Mouse (Mus musculus): Measurements from ENCODE around the gene Sspo. TPM values are rescaled to one million over a fixed set of nuclear protein-coding genes. Genes with fewer than 3 reads are reported as not detected.

Sspo gene
- polyA plus RNA-seq (2012), result not detected in 2 replicates

GRCm38 (mm10) chr6:48447929-48448328 is at the start of gene Sspo:
Gene Sspo, plus strand, starts transcription at chr6:48448229.
- H3K4me1 ChIP-seq (ENCODE audit: control insufficient read depth), result peaks cover 10% of the 10 kb centered on the region
- H3K9me3 ChIP-seq (ENCODE audit: control insufficient read depth, low read length), result no peaks in the 10 kb centered on the region
- TF ChIP-seq TAL1 (IDR thresholded peaks at IDR 0.05; ENCODE audit: low read length) (no peak), GATA1 (IDR thresholded peaks at IDR 0.05; ENCODE audit: low read length) (no peak)
- peaks cover 37% of the 10 kb centered on the region for H3K27me3 ChIP-seq (ENCODE audit: control insufficient read depth)
- no peak within 1 kb of the TSS for H3K4me3 ChIP-seq (replicated peaks)
- no peaks in the 10 kb centered on the region for H3K36me3 ChIP-seq (ENCODE audit: control insufficient read depth)

DNA sequence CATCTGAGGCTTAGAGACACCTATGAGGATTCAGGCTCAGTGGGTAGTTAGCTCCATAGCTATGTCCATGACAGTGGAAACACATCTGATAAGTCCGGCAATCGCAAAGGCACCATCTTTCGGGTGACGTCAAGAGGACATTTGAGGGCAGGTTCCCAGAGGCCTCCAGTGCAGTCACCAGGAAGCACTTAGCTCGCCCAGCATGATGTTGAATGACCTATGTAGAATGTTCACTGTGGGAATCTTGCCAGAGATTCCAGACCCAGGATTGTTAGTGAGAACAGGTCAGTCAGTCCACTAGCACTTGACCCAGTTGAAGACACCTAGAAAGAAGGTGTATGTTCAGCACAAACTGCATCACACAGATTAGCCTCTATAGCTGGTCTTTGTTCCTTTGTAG is 48.1 kb upstream of the Sspo start:
- TF ChIP-seq GATA1 (IDR thresholded peaks at IDR 0.05; ENCODE audit: low read length) (no peak), TAL1 (IDR thresholded peaks at IDR 0.05; ENCODE audit: low read length) (no peak)
- Histone ChIP-seq H3K4me1 (ENCODE audit: control insufficient read depth) (peaks cover 10% of the 10 kb centered on the region), H3K4me3 (replicated peaks) (no peak overlapping the region), H3K36me3 (ENCODE audit: control insufficient read depth) (no peaks in the 10 kb centered on the region; the same call in 1 of the 2 replicates), H3K27me3 (ENCODE audit: control insufficient read depth) (no peaks in the 10 kb centered on the region), H3K9me3 (ENCODE audit: control insufficient read depth, low read length) (no peaks in the 10 kb centered on the region)

- TF ChIP-seq GATA1 (IDR thresholded peaks at IDR 0.05; ENCODE audit: low read length), result no peak
- no peak for TF ChIP-seq TAL1 (IDR thresholded peaks at IDR 0.05; ENCODE audit: low read length)
- H3K27me3 ChIP-seq (ENCODE audit: control insufficient read depth), result no peaks in the 10 kb centered on the region
- no peaks in the 10 kb centered on the region for H3K9me3 ChIP-seq (ENCODE audit: control insufficient read depth, low read length)
- H3K4me1 ChIP-seq (ENCODE audit: control insufficient read depth), result no peaks in the 10 kb centered on the region
- no peak overlapping the region for H3K4me3 ChIP-seq (replicated peaks)
- no peaks in the 10 kb centered on the region; the same call in 1 of the 2 replicates for H3K36me3 ChIP-seq (ENCODE audit: control insufficient read depth)
These were observed 44.0 kb upstream of the Sspo start for GRCm38 (mm10) chr6:48404071-48404470.

DNA sequence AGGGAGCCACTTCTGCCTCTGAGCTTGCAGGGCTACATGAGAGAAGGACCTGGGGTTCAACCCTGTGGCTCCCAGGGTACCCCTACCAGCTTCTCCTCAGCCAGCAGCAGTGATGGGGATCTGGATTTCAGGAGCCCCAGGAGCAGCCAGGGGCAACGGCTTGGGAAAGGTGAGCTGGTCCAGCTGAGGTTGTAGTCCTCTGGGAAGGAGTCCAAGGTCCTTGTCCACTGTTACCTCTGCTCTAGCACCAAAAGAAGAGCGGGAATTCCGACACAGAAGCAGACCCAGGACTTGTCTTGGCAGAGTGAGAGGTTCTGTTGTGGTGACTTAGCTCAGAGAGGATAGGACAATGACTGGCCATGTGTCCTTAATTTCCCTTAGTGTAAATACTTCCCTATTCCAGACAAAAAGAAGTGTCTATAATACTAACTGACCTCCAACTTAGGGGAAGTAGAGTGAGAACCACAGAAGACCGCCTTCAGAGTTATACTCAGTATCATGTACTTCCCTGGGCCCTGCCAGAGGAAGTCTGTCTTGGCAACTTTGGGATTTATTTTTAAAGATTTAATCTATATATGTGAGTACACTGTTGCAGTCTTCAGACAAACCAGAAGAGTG is 38.2 kb upstream of the Sspo start:
- Histone ChIP-seq H3K4me1 (ENCODE audit: control insufficient read depth) (no peaks in the 10 kb centered on the region), H3K27me3 (ENCODE audit: control insufficient read depth) (no peaks in the 10 kb centered on the region), H3K4me3 (replicated peaks) (no peak overlapping the region), H3K9me3 (ENCODE audit: control insufficient read depth, low read length) (no peaks in the 10 kb centered on the region), H3K36me3 (ENCODE audit: control insufficient read depth) (peaks cover 11% of the 10 kb centered on the region; the same call in 1 of the 2 replicates)
- TF ChIP-seq GATA1 (IDR thresholded peaks at IDR 0.05; ENCODE audit: low read length), result no peak
- TF ChIP-seq TAL1 (IDR thresholded peaks at IDR 0.05; ENCODE audit: low read length), result no peak

DNA sequence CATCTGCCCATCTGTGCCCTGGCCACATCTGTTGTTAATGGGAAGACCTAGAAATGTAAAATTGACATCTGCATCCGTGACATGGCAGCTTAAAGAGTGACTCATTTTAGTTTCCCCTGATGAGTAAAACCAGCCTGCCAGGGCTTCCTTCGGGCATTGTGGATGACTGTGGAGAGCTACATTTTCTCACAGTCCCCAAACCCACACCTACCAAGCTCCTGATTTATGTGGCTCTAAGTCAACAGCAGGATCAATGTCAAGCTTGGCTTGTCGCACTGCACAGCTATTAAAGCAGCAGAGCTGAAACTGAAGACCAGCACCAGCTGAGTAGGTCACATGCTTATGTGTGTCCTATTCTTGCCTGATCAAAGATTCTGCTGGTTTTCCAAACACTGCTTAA is 37.5 kb upstream of the Sspo start:
- H3K36me3 ChIP-seq (ENCODE audit: control insufficient read depth), result peaks cover 13% of the 10 kb centered on the region; the same call in 1 of the 2 replicates
- no peaks in the 10 kb centered on the region for H3K4me1 ChIP-seq (ENCODE audit: control insufficient read depth)
- H3K4me3 ChIP-seq (replicated peaks), result no peak overlapping the region
- H3K9me3 ChIP-seq (ENCODE audit: control insufficient read depth, low read length), result no peaks in the 10 kb centered on the region
- TF ChIP-seq TAL1 (IDR thresholded peaks at IDR 0.05; ENCODE audit: low read length) (no peak), GATA1 (IDR thresholded peaks at IDR 0.05; ENCODE audit: low read length) (no peak)
- H3K27me3 ChIP-seq (ENCODE audit: control insufficient read depth), result no peaks in the 10 kb centered on the region

- Histone ChIP-seq H3K4me1 (ENCODE audit: control insufficient read depth) (no peaks in the 10 kb centered on the region), H3K27me3 (ENCODE audit: control insufficient read depth) (no peaks in the 10 kb centered on the region), H3K4me3 (replicated peaks) (no peak overlapping the region), H3K9me3 (ENCODE audit: control insufficient read depth, low read length) (no peaks in the 10 kb centered on the region), H3K36me3 (ENCODE audit: control insufficient read depth) (peaks cover 17% of the 10 kb centered on the region)
- TF ChIP-seq GATA1 (IDR thresholded peaks at IDR 0.05; ENCODE audit: low read length), result no peak
- TF ChIP-seq TAL1 (IDR thresholded peaks at IDR 0.05; ENCODE audit: low read length), result no peak
These were observed 36.6 kb upstream of the Sspo start for GRCm38 (mm10) chr6:48411193-48412092.

DNA sequence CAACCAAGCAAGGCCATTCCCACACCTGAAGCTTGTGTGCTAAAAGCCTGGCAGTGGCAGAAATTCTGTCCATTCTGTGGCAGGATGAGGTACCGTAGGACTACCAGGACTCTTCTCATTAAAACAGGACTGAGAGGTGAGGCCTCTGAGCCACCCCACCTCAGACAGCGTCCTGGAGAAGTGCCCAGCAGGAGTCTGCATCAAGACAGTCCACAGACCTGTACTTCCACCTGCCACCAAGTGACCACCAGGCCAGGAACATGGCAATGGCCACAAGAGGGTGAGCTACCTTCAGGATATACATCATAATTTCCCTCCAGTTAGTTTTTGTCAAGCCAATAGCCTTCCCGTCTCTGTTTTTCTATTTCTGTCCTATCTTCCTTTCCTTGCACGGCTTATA is 35.9 kb upstream of the Sspo start:
- H3K4me3 ChIP-seq (replicated peaks), result no peak overlapping the region
- no peaks in the 10 kb centered on the region for H3K4me1 ChIP-seq (ENCODE audit: control insufficient read depth)
- no peaks in the 10 kb centered on the region for H3K27me3 ChIP-seq (ENCODE audit: control insufficient read depth)
- no peaks in the 10 kb centered on the region for H3K9me3 ChIP-seq (ENCODE audit: control insufficient read depth, low read length)
- H3K36me3 ChIP-seq (ENCODE audit: control insufficient read depth), result peaks cover 18% of the 10 kb centered on the region
- TF ChIP-seq TAL1 (IDR thresholded peaks at IDR 0.05; ENCODE audit: low read length) (no peak), GATA1 (IDR thresholded peaks at IDR 0.05; ENCODE audit: low read length) (no peak)

DNA sequence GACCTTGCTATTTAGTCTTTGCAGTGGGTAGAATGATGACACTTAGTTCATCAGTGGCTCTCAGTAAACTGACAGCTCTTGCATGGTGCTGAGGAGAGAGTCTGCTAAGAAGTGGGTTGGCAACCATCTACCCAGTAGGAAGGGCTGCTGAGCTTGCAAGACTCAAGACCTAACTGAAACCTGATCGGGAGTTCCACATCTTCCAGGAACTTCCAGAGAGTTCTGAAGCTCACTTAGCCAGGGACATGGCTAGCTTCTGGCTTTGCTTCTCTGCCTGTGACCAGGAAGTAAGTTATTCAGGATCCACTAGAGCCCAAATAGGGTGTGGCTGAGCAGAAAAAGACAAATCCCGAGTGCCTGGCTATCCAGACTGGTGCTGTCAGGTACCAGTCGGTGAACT is 35.4 kb upstream of the Sspo start:
- peaks cover 18% of the 10 kb centered on the region for H3K36me3 ChIP-seq (ENCODE audit: control insufficient read depth)
- H3K9me3 ChIP-seq (ENCODE audit: control insufficient read depth, low read length), result no peaks in the 10 kb centered on the region
- no peaks in the 10 kb centered on the region for H3K27me3 ChIP-seq (ENCODE audit: control insufficient read depth)
- H3K4me1 ChIP-seq (ENCODE audit: control insufficient read depth), result no peaks in the 10 kb centered on the region
- H3K4me3 ChIP-seq (replicated peaks), result no peak overlapping the region
- no peak for TF ChIP-seq GATA1 (IDR thresholded peaks at IDR 0.05; ENCODE audit: low read length)
- TF ChIP-seq TAL1 (IDR thresholded peaks at IDR 0.05; ENCODE audit: low read length), result no peak

DNA sequence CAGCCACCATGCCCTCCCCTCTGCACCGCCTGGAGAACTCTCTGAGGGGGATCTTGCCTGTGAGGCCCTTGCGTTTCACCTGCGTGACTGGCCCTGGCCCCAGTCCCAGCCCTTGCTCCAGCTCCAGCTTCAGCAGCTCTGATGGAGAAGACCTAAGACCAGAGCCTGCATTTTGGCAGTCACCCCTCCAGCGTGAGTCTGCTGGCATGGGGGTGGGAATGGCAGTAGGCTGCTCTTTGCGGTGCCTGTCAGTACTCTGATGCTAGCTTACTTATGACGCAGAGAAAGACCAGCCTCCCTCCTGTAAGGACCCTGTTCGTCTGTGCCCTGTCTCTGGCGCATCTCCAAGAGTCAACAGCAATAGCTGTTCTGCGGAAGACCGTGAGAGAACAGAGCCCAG is 34.9 kb upstream of the Sspo start:
- TF ChIP-seq GATA1 (IDR thresholded peaks at IDR 0.05; ENCODE audit: low read length) (no peak), TAL1 (IDR thresholded peaks at IDR 0.05; ENCODE audit: low read length) (no peak)
- no peaks in the 10 kb centered on the region for H3K4me1 ChIP-seq (ENCODE audit: control insufficient read depth)
- H3K27me3 ChIP-seq (ENCODE audit: control insufficient read depth), result no peaks in the 10 kb centered on the region
- H3K4me3 ChIP-seq (replicated peaks), result no peak overlapping the region
- peaks cover 18% of the 10 kb centered on the region for H3K36me3 ChIP-seq (ENCODE audit: control insufficient read depth)
- no peaks in the 10 kb centered on the region for H3K9me3 ChIP-seq (ENCODE audit: control insufficient read depth, low read length)
